Mouse (Mus musculus) liver, embryonic 14.5 days (tissue): ENCODE results near the gene Zfr2.

Experiments used
- CTCF ChIP-seq: IDR thresholded peaks from 2 replicates; pipeline ENCODE4 v1.5.1; 2016; ENCODE audit warnings: antibody characterized with exemption, low read depth, control low read depth
- EP300 ChIP-seq: IDR thresholded peaks from 2 replicates; pipeline ENCODE4 v1.6.1; 2016; ENCODE audit warnings: antibody characterized with exemption, low read depth

GRCm38 (mm10) chr10:81187161-81187560, 45.8 kb upstream of the Zfr2 start:
- TF ChIP-seq CTCF = no peak
- TF ChIP-seq EP300 = no peak
